Mouse (Mus musculus): ENCODE results near the gene Clptm1. TPM values are rescaled to one million over a fixed set of nuclear protein-coding genes. Genes with fewer than 3 reads are reported as not detected.

Gene Clptm1
- total RNA-seq, 2 experiments from 2014 or later = 34.3 to 34.8 TPM

DNA sequence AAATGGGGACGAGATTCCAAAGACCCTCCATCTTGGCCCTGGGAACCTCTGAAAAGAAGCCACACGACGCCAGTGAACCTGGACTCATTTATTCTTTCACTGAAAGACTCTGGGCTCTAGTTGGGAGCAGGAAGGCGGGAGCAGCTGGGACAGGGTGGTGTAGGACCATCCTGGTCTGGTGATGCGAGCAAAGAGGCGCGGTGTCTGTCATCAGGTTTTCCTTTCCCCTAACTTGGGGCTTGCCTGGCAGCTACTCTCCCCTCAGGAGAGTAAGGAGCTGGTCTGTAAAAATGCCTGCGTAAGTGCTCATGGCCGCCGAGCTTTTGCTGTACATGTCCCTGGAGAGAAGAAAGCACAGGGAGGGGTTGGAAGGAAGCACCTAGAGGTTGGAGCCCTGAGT is 6.7 kb upstream of the Clptm1 start:
- no peak for ATAC-seq (replicated peaks; ENCODE audit: low FRiP score, poor library complexity, severe bottlenecking)

DNA sequence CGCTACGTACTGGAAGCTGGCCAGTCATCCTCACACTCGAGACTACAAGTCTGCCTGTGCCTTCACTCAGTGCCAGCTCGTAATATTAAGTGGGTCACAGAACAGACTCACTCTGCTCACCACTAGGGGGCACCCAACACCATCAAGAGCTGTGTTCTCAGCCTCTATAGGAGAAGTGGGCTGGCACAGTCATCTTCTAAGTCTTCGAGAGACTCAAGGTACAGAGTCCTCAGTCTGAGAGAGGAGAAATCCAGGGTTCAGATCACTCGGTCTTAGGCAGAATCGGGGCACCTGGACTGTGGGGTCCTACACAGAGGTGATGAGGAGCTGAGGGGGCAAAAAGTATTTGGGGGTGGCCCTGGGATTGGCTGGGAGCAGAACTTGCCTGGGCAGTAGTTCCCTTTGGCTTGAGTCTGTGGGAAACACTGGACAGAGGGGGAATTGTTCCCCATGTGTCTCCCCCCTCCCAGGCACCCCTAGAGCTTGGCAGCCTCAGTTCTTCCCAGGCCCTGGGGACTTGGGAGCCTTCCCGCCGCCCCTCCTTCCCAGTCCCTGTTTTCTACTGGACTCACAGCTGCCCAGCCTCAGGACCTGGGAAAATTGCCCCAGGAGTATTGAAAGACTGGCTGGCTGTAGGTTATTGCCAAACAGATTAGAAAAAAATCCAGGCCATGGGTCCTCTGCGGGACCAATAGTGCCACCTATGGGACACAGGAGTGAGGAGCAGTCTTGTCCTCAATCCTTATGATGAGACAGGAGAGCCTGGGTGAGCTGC is 4.3 kb upstream of the Clptm1 start:
- peak; percentile 53 for ATAC-seq (replicated peaks; ENCODE audit: low FRiP score, poor library complexity, severe bottlenecking)

DNA sequence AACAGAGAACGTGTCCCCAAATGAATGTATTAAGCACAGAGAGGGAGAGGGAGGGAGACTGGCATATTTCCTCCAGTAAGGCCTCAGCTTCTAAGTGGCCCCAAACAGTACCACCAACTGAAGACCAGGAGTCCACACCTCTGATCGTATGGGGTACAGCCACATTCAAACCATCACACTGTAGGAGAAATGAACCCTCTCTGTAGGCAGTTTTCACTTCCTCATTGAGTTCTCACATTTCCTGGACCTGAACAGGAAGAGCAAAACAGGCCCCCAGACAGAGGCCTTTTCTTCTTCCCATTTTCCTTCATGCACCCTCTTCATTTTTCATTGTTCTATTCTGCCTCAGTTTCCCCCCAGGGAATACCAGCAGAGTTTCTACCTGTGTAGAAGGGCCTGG is 2.6 kb upstream of the Clptm1 start:
- no peak for ATAC-seq (replicated peaks; ENCODE audit: low FRiP score, poor library complexity, severe bottlenecking)

- ATAC-seq (replicated peaks; ENCODE audit: low FRiP score, poor library complexity, severe bottlenecking) = no peak
These were observed 1.9 kb upstream of the Clptm1 start for GRCm38 (mm10) chr7:19666750-19667149.

DNA sequence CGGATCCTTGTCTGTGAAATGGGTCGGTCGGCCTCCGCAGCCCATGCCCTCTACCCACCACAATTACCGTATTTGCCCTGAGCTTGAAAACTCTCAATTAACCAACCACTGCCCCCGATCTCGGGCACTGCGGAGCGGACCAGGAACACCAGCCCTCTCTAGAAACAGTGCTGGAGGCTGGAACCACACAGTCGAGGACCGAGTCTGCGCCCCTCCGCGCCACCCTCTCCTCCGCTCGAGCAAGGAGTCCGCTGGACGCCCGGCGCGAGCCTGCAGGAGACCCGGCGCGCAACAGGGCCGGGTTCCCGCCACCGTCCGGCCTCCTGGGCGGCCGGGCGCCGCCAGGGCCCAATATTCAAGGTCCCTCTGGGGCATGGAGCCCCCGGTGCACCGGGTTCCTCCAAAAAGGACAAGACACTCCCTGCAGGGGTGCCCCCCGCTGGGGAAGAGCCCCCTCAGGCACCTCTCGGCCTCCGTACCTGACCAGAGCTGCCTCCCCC is 328 bp downstream of the Clptm1 start:
- peak; percentile 17 for ATAC-seq (replicated peaks; ENCODE audit: low FRiP score, poor library complexity, severe bottlenecking)

DNA sequence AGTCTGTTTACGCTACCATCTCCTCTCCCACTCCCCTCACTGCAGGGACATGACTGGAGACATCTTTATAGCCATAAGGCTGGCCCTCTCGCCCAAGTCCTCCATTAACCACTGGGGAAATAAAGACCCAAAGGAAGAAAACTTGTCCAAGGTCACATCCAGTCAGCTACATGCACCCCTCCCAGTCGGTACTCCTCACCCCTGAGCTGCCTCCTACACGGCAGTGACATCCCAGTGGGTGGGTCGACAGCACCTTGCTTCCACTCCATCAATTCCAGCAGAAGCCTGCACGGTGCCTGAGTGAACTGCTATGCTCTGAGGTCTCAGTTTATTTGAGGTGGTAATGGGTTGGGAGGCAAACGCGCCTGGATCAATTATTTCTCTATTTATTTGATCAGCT is 893 bp downstream of the Clptm1 start:
- no peak for ATAC-seq (replicated peaks; ENCODE audit: low FRiP score, poor library complexity, severe bottlenecking)

DNA sequence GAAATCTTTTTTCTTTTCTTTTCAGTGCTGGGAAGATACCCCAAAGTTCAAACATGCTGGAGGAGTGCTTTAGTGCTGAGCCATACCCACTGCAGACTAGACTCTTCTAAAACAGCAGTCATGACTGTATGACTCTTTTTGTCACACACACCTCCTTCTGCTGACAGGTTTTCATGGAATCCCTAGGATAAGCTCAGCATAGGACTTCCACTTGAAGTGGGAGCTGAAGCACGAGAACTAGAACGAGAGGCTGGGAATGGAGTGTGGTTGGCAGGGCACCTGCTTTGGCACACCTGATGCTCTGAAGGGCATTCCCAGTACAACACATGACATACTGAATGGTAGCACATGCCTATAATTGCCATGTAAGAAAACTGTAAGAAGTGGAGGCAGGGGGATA is 12.2 kb downstream of the Clptm1 start:
- ATAC-seq (replicated peaks; ENCODE audit: low FRiP score, poor library complexity, severe bottlenecking) = no peak

- no peak; the same call in 1 of the 2 replicates for ATAC-seq (replicated peaks; ENCODE audit: low FRiP score, poor library complexity, severe bottlenecking)
These were observed 13.6 kb downstream of the Clptm1 start for GRCm38 (mm10) chr7:19651063-19651786.

DNA sequence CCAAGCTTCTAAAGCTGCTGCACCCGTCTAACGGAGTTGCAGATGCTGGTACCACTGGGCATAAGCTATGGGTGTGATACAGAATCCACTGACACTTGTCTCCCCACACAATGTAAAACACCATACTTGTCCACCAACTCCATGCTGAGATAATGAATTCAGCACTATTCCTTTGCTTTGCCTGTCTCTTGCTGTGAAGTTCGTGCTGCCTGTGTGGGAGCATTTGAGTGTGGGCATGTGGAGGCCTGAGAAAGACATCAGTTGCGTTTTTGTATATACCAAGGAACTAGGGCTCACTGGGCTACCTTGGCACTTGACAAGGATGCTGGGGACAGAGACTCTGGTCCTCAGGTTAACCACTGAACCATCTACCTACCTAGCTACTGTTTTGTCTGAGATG is 23.6 kb downstream of the Clptm1 start:
- ATAC-seq (replicated peaks; ENCODE audit: low FRiP score, poor library complexity, severe bottlenecking) = no peak

DNA sequence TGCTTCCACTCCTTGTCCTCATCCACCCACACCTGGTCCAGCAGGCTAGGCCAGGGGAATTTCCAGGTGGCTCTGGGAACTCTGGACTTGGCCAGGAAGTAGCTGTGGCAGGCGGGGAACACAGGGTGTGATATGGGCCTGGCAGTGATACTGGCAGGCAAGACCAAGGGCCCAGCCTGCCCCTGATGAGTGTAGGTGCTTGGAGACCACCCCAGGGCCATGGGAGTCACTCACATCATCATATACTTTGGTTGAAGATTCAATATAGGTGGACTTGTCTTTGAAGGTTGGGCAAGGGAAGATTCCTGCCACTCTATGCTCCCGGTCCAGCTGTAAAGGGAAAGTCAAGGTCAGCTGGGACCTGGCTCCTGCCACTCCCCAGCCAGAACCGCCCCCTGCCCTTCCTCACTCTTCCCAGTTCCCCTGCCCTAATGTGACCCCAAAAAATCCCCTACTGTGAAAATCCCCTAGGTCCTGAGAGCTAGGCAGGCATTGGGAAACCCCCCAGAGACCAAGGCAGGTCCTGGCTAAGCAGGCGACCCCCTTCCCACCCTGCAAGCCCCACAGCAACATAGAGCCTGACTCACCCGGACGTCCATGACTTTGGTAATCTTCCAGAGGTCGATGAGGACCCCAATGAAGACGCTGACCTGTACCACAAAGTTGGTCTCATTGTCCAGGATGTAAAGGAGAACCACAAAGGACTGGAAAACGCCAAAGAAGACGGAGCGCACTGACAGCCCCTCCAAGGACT is 29.6 kb downstream of the Clptm1 start:
- no peak for ATAC-seq (replicated peaks; ENCODE audit: low FRiP score, poor library complexity, severe bottlenecking)

DNA sequence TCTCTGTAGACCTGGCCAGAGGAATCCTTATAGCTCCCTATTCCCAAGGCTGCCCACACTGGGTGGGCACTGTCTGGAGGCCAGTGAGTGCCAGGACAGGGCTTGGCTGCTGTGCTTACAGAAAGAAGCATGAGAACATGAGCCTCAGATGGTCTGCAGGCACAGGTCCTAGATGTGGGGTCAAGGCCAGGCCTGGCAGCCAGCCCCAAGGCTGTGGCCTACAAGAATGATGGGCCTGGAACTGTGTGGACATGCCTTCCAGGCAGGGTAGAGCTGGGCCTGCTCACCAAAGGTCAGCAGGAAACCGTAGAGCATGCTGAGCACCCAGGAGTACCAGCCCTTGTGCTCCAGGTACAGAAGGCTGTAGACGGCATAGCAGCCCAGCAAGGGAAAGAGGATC is 30.2 kb downstream of the Clptm1 start:
- no peak for ATAC-seq (replicated peaks; ENCODE audit: low FRiP score, poor library complexity, severe bottlenecking)

- no peak for ATAC-seq (replicated peaks; ENCODE audit: low FRiP score, poor library complexity, severe bottlenecking)
These were observed 31.0 kb downstream of the Clptm1 start for GRCm38 (mm10) chr7:19633855-19634254.

DNA sequence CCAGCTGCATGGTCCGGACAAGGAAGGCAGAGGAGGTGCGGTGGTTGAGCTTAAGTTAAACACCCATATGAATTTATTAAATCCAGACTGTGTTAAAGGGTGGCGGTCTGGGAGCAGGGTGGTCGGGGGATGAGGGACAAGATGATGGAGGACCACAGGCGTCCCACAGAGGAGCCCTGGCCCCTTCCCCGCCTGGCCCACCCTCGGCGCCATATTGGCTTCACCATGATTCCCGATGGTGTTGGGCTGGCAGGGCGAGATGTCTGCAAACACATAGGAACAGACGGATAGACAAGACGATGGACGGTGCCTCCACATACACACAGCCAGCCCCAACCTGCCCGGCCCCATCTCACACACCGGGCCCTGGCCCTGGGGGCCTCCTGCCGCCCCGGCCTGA is 31.6 kb downstream of the Clptm1 start:
- no peak for ATAC-seq (replicated peaks; ENCODE audit: low FRiP score, poor library complexity, severe bottlenecking)

GRCm38 (mm10) chr7:19632720-19633119 is 32.1 kb downstream of the Clptm1 start:
- ATAC-seq (replicated peaks; ENCODE audit: low FRiP score, poor library complexity, severe bottlenecking) = peak; percentile 60

DNA sequence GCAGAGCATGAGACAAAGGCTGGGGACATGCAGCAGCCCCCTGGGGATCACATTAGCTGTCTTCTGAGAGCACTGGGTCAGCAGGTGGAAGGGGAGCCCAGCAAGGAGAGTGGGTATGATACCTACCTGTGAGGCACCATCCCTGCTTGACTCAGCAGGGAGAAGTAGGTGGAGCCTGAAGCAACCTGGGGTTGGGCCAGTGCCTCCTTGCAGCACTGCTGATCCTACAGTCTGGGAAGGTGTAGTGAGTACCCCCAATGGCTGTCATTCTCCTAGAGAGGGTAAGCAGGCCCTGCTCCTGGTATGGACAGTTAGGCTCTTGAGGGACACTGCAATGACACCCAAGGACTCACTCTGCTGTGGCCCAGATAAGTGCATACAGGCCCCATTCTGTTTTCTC is 32.6 kb downstream of the Clptm1 start:
- 0 out of 2 replicates have a peak, but pooled peaks have one; percentile 41 for ATAC-seq (replicated peaks; ENCODE audit: low FRiP score, poor library complexity, severe bottlenecking)

DNA sequence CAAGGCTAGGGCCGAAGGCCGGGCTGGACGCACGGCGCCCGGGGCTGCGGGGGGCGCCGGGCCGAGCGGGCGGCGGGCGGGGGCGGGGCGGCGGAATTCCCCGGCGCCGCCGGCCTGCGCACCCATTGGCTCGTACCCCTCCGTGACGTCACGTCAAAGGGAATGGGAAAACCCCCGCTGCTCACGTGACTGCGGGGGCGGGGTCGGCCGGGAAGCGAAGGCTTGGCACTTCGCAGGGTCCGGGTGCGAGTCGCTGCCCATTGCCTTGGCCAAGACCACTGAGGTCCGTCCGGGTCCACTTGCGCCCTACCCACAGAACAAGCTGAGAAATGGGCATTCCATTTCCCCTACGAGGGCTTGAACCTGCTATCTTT is 35.5 kb downstream of the Clptm1 start, which contains the start of gene Relb:
Gene Relb, minus strand, starts transcription at position 78 of the 374 bp plus-strand sequence.
- peak; percentile 62 for ATAC-seq (replicated peaks; ENCODE audit: low FRiP score, poor library complexity, severe bottlenecking)

DNA sequence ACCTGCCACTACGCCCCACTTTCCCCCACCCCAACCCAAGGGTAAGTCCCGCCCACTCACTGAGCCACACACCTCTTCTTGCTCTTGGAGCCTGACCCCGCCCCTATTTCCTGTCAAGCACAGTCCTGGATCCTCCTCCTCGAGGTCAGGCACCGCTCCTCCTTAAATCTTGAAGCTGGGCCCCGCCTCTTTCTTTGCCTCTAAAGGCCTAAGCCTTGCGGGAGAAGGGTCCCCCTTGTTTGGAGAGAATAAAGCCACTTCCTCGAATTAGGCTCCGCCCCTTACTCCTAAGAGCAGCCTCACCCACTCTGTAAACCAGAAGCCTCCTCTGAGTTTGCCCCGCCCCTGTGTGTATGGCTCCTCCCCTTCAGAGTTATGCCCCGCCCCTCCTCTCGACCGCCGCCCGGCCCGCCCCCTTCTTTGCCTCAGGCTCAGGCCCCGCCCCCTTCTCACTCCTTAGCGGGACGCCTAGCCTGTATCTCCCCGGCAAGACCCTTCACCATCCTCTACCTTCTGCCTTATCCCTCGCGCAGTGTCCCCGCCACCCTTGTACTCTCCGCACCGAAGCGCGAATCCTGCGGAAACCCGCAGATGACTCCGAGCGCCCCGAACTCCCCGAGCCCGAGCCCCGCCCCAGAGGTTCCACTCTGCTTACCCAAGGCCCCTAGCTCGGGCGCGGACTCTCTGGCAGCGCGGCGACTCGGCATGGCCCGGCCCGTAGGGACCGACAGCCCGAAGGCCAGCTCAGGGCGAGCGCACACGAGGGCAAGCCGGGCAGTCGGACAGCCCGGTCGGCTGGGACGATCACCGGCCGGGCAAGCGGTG is 36.1 kb downstream of the Clptm1 start:
- ATAC-seq (replicated peaks; ENCODE audit: low FRiP score, poor library complexity, severe bottlenecking) = peak; percentile 64

GRCm38 (mm10) chr7:19628192-19628535 is 36.7 kb downstream of the Clptm1 start:
- ATAC-seq (replicated peaks; ENCODE audit: low FRiP score, poor library complexity, severe bottlenecking) = no peak

GRCm38 (mm10) chr7:19627721-19628120 is 37.1 kb downstream of the Clptm1 start:
- no peak for ATAC-seq (replicated peaks; ENCODE audit: low FRiP score, poor library complexity, severe bottlenecking)

DNA sequence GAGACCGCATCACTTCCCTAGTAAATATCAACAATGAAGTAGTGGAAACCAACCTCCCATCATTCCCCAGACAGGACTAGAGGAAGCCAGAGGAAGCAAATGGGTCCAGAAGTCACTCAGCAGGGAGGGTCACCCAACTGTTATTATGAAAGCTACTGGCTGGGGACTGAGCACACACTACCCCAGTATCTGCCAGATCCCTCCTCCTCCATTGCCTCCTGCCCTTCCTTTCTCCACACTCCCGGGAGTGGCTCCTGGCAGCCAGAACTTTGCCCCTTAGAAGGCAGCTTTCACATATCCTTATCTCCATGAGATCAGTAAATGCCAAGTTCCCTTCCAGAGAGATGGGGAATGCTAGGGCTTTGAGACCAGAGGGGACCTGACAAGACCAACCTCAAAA is 41.4 kb downstream of the Clptm1 start:
- no peak for ATAC-seq (replicated peaks; ENCODE audit: low FRiP score, poor library complexity, severe bottlenecking)
